Mouse (Mus musculus): ENCODE results near the gene Itgal. TPM values are rescaled to one million over a fixed set of nuclear protein-coding genes. Genes with fewer than 3 reads are reported as not detected.

Gene Itgal
- polyA plus RNA-seq, 1 experiment from 2014 or later, result 0.44 TPM

- DNase-seq (ENCODE audit: low spot score) (peak; percentile 96), ATAC-seq (ENCODE audit: insufficient number of reproducible peaks, low FRiP score, low TSS enrichment, low read depth) (peak; percentile 90)
- Histone ChIP-seq H3K36me3 (ENCODE audit: control insufficient read depth, insufficient read depth, low read length) (peaks cover 14% of the 10 kb centered on the region), H3K4me2 (ENCODE audit: low read depth, severe bottlenecking) (peak within 1 kb of the TSS; percentile 78), H3K9ac (ENCODE audit: low read length) (peak within 1 kb of the TSS; percentile 93), H3K4me1 (ENCODE audit: control insufficient read depth, insufficient read depth, low read length) (peaks cover 6% of the 10 kb centered on the region), H3K4me3 (ENCODE audit: low read depth, low read length) (peak within 1 kb of the TSS; percentile 92), H3K9me3 (ENCODE audit: control insufficient read depth, low read length) (no peaks in the 10 kb centered on the region), H3K27ac (replicated peaks; ENCODE audit: low read depth, low read length) (peak within 1 kb of the TSS; percentile 83), H3K27me3 (ENCODE audit: control insufficient read depth, insufficient read depth, low read length) (no peaks in the 10 kb centered on the region)
- WGBS, result 0% methylated on average over 61 of the region's 76 CpGs
Measured at GRCm38 (mm10) chr7:127345512-127346325, 49.7 kb downstream of the Itgal start, which contains the start of gene Zfp768. Zfp768 (minus strand) TSS chr7:127345589.

GRCm38 (mm10) chr7:127346676-127347075 is 50.6 kb downstream of the Itgal start:
- H3K36me3 ChIP-seq (ENCODE audit: control insufficient read depth, insufficient read depth, low read length), result peaks cover 12% of the 10 kb centered on the region
- no peak overlapping the region for H3K9ac ChIP-seq (ENCODE audit: low read length)
- H3K4me3 ChIP-seq (ENCODE audit: low read depth, low read length), result peak overlapping the region; percentile 92
- H3K4me1 ChIP-seq (ENCODE audit: control insufficient read depth, insufficient read depth, low read length), result peaks cover 6% of the 10 kb centered on the region
- H3K4me2 ChIP-seq (ENCODE audit: low read depth, severe bottlenecking), result peak overlapping the region; percentile 78
- WGBS, result 16% methylated on average over 8 of the region's 8 CpGs
- H3K27me3 ChIP-seq (ENCODE audit: control insufficient read depth, insufficient read depth, low read length), result no peaks in the 10 kb centered on the region
- ATAC-seq (ENCODE audit: insufficient number of reproducible peaks, low FRiP score, low TSS enrichment, low read depth) (no peak), DNase-seq (ENCODE audit: low spot score) (peak; percentile 30)
- no peaks in the 10 kb centered on the region for H3K9me3 ChIP-seq (ENCODE audit: control insufficient read depth, low read length)
- no peak overlapping the region for H3K27ac ChIP-seq (replicated peaks; ENCODE audit: low read depth, low read length)

- Histone ChIP-seq H3K9ac (ENCODE audit: low read length) (no peak overlapping the region), H3K36me3 (ENCODE audit: control insufficient read depth, insufficient read depth, low read length) (no peaks in the 10 kb centered on the region), H3K27me3 (ENCODE audit: control insufficient read depth, insufficient read depth, low read length) (no peaks in the 10 kb centered on the region), H3K27ac (replicated peaks; ENCODE audit: low read depth, low read length) (no peak overlapping the region), H3K4me1 (ENCODE audit: control insufficient read depth, insufficient read depth, low read length) (no peaks in the 10 kb centered on the region), H3K9me3 (ENCODE audit: control insufficient read depth, low read length) (no peaks in the 10 kb centered on the region), H3K4me2 (ENCODE audit: low read depth, severe bottlenecking) (no peak overlapping the region), H3K4me3 (ENCODE audit: low read depth, low read length) (no peak overlapping the region)
- 89% methylated on average over 5 of the region's 5 CpGs for WGBS
- ATAC-seq (ENCODE audit: insufficient number of reproducible peaks, low FRiP score, low TSS enrichment, low read depth) (no peak), DNase-seq (ENCODE audit: low spot score) (no peak)
Measured at GRCm38 (mm10) chr7:127351230-127352004, 55.4 kb downstream of the Itgal start.

- no peak overlapping the region for H3K4me2 ChIP-seq (ENCODE audit: low read depth, severe bottlenecking)
- no peak overlapping the region for H3K4me3 ChIP-seq (ENCODE audit: low read depth, low read length)
- ATAC-seq (ENCODE audit: insufficient number of reproducible peaks, low FRiP score, low TSS enrichment, low read depth), result no peak
- H3K27me3 ChIP-seq (ENCODE audit: control insufficient read depth, insufficient read depth, low read length), result no peaks in the 10 kb centered on the region
- no peak overlapping the region for H3K9ac ChIP-seq (ENCODE audit: low read length)
- no peaks in the 10 kb centered on the region for H3K4me1 ChIP-seq (ENCODE audit: control insufficient read depth, insufficient read depth, low read length)
- 62% methylated on average over 3 of the region's 3 CpGs for WGBS
- no peaks in the 10 kb centered on the region for H3K36me3 ChIP-seq (ENCODE audit: control insufficient read depth, insufficient read depth, low read length)
- no peaks in the 10 kb centered on the region for H3K9me3 ChIP-seq (ENCODE audit: control insufficient read depth, low read length)
- H3K27ac ChIP-seq (replicated peaks; ENCODE audit: low read depth, low read length), result no peak overlapping the region
- no peak for DNase-seq (ENCODE audit: low spot score)
Measured at GRCm38 (mm10) chr7:127355796-127356195, 59.7 kb downstream of the Itgal start.

- H3K4me1 ChIP-seq (ENCODE audit: control insufficient read depth, insufficient read depth, low read length), result no peaks in the 10 kb centered on the region
- no peak for DNase-seq (ENCODE audit: low spot score)
- ATAC-seq (ENCODE audit: insufficient number of reproducible peaks, low FRiP score, low TSS enrichment, low read depth), result no peak
- H3K27me3 ChIP-seq (ENCODE audit: control insufficient read depth, insufficient read depth, low read length), result peaks cover 4% of the 10 kb centered on the region; the same call in 1 of the 2 replicates
- no peak overlapping the region for H3K4me3 ChIP-seq (ENCODE audit: low read depth, low read length)
- H3K9me3 ChIP-seq (ENCODE audit: control insufficient read depth, low read length), result no peaks in the 10 kb centered on the region
- H3K4me2 ChIP-seq (ENCODE audit: low read depth, severe bottlenecking), result no peak overlapping the region
- WGBS, result 77% methylated on average over 2 of the region's 2 CpGs
- H3K27ac ChIP-seq (replicated peaks; ENCODE audit: low read depth, low read length), result no peak overlapping the region
- no peak overlapping the region for H3K9ac ChIP-seq (ENCODE audit: low read length)
- H3K36me3 ChIP-seq (ENCODE audit: control insufficient read depth, insufficient read depth, low read length), result no peaks in the 10 kb centered on the region
Measured at GRCm38 (mm10) chr7:127357871-127358270, 61.8 kb downstream of the Itgal start.

GRCm38 (mm10) chr7:127358472-127358871 is 62.4 kb downstream of the Itgal start:
- ATAC-seq (ENCODE audit: insufficient number of reproducible peaks, low FRiP score, low TSS enrichment, low read depth) (no peak), DNase-seq (ENCODE audit: low spot score) (no peak)
- WGBS, result 72% methylated on average over 4 of the region's 4 CpGs
- H3K9ac ChIP-seq (ENCODE audit: low read length), result no peak overlapping the region
- no peak overlapping the region for H3K27ac ChIP-seq (replicated peaks; ENCODE audit: low read depth, low read length)
- H3K4me3 ChIP-seq (ENCODE audit: low read depth, low read length), result no peak overlapping the region
- H3K27me3 ChIP-seq (ENCODE audit: control insufficient read depth, insufficient read depth, low read length), result peaks cover 4% of the 10 kb centered on the region; the same call in 1 of the 2 replicates
- H3K36me3 ChIP-seq (ENCODE audit: control insufficient read depth, insufficient read depth, low read length), result no peaks in the 10 kb centered on the region
- no peaks in the 10 kb centered on the region; the same call in 1 of the 2 replicates for H3K4me1 ChIP-seq (ENCODE audit: control insufficient read depth, insufficient read depth, low read length)
- H3K4me2 ChIP-seq (ENCODE audit: low read depth, severe bottlenecking), result no peak overlapping the region
- H3K9me3 ChIP-seq (ENCODE audit: control insufficient read depth, low read length), result no peaks in the 10 kb centered on the region

- Histone ChIP-seq H3K4me2 (ENCODE audit: low read depth, severe bottlenecking) (no peak overlapping the region), H3K9ac (ENCODE audit: low read length) (no peak overlapping the region), H3K27me3 (ENCODE audit: control insufficient read depth, insufficient read depth, low read length) (peaks cover 9% of the 10 kb centered on the region; the same call in 1 of the 2 replicates), H3K9me3 (ENCODE audit: control insufficient read depth, low read length) (no peaks in the 10 kb centered on the region), H3K36me3 (ENCODE audit: control insufficient read depth, insufficient read depth, low read length) (no peaks in the 10 kb centered on the region), H3K27ac (replicated peaks; ENCODE audit: low read depth, low read length) (no peak overlapping the region), H3K4me3 (ENCODE audit: low read depth, low read length) (no peak overlapping the region), H3K4me1 (ENCODE audit: control insufficient read depth, insufficient read depth, low read length) (peaks cover 4% of the 10 kb centered on the region)
- DNase-seq (ENCODE audit: low spot score) (no peak), ATAC-seq (ENCODE audit: insufficient number of reproducible peaks, low FRiP score, low TSS enrichment, low read depth) (no peak)
- 83% methylated on average over 4 of the region's 4 CpGs for WGBS
Measured at GRCm38 (mm10) chr7:127360265-127360664, 64.2 kb downstream of the Itgal start.

- Histone ChIP-seq H3K36me3 (ENCODE audit: control insufficient read depth, insufficient read depth, low read length) (no peaks in the 10 kb centered on the region), H3K9ac (ENCODE audit: low read length) (no peak overlapping the region), H3K4me3 (ENCODE audit: low read depth, low read length) (no peak overlapping the region), H3K27ac (replicated peaks; ENCODE audit: low read depth, low read length) (no peak overlapping the region), H3K9me3 (ENCODE audit: control insufficient read depth, low read length) (no peaks in the 10 kb centered on the region), H3K4me2 (ENCODE audit: low read depth, severe bottlenecking) (no peak overlapping the region), H3K27me3 (ENCODE audit: control insufficient read depth, insufficient read depth, low read length) (peaks cover 9% of the 10 kb centered on the region; the same call in 1 of the 2 replicates), H3K4me1 (ENCODE audit: control insufficient read depth, insufficient read depth, low read length) (peaks cover 4% of the 10 kb centered on the region)
- DNase-seq (ENCODE audit: low spot score) (no peak), ATAC-seq (ENCODE audit: insufficient number of reproducible peaks, low FRiP score, low TSS enrichment, low read depth) (no peak)
- WGBS, result 37% methylated on average over 9 of the region's 13 CpGs
Measured at GRCm38 (mm10) chr7:127361449-127361848, 65.4 kb downstream of the Itgal start.

Measured in limb, embryonic 11.5 days (tissue).